23 mouse cellular contexts compared by ENCODE assay signal in genomic region chr3:88255950-88256349, GRCm38 (mm10). TPM values are rescaled to one million over a fixed set of nuclear protein-coding genes. Genes with fewer than 3 reads are reported as not detected.
A peak's percentile ranks its signal among the peaks of the same experiment; 100 is the strongest.
DNase-seq lines count a peak whose midpoint lies in the region; ATAC-seq and TF ChIP-seq lines count a peak whose summit lies in the region.
"Had no signal": no experiment of that assay in that cellular context is flagged by ENCODE, and none has a peak within 500 bp of the region (broad histone marks: within the 10 kb centered on the region; RNA-seq: fewer than 3 reads in every experiment).

No protein-coding gene starts in this region.

- no peaks in the 10 kb centered on the region for H3K4me1 ChIP-seq in forebrain, postnatal 0 days (ENCODE audit: insufficient read depth)
- peaks cover 4% of the 10 kb centered on the region for H3K4me1 ChIP-seq in forebrain, embryonic 11.5 days (replicated peaks; ENCODE audit: control insufficient read depth, insufficient read depth, low read length)
- H3K4me1 ChIP-seq in intestine, embryonic 16.5 days (ENCODE audit: control insufficient read depth, insufficient read depth, low read length), result peaks cover 17% of the 10 kb centered on the region
- H3K4me1 ChIP-seq in stomach, embryonic 15.5 days, result peaks cover 8% of the 10 kb centered on the region
- H3K4me1 ChIP-seq in hindbrain, embryonic 12.5 days, result peaks cover 7% of the 10 kb centered on the region

- no peak overlapping the region for H3K4me2 ChIP-seq in forebrain, postnatal 0 days (ENCODE audit: low read depth)
- no peak overlapping the region for H3K4me2 ChIP-seq in forebrain, embryonic 11.5 days (ENCODE audit: low read depth, low read length, severe bottlenecking)
- H3K4me2 ChIP-seq in intestine, embryonic 16.5 days (ENCODE audit: low read depth, low read length), result no peak overlapping the region
- H3K4me2 ChIP-seq in stomach, embryonic 15.5 days, result no peak overlapping the region
- no peak overlapping the region for H3K4me2 ChIP-seq in hindbrain, embryonic 12.5 days (replicated peaks)

- ATAC-seq in forebrain, postnatal 0 days, result peak; percentile 43
- no peak for ATAC-seq in forebrain, embryonic 11.5 days (replicated peaks; ENCODE audit: low FRiP score)
- peak; percentile 50 for ATAC-seq in intestine, embryonic 16.5 days
- ATAC-seq in stomach, embryonic 15.5 days (ENCODE audit: insufficient read depth, low FRiP score, low read depth), result peak; percentile 61; the same call in 1 of the 2 replicates
- ATAC-seq in hindbrain, embryonic 12.5 days (ENCODE audit: low FRiP score), result no peak
- ATAC-seq: forebrain, embryonic 16.5 days; inflammation-experienced regulatory T-cells, adult 6 months had no signal

- no peaks in the 10 kb centered on the region; the same call in 1 of the 2 replicates for H3K27me3 ChIP-seq in forebrain, postnatal 0 days (ENCODE audit: insufficient read depth, low read length)
- H3K27me3 ChIP-seq in forebrain, embryonic 11.5 days (ENCODE audit: control insufficient read depth, insufficient read depth, low read length), result peaks cover 17% of the 10 kb centered on the region
- peaks cover 13% of the 10 kb centered on the region; the same call in 1 of the 2 replicates for H3K27me3 ChIP-seq in intestine, embryonic 16.5 days (replicated peaks; ENCODE audit: control insufficient read depth, insufficient read depth, low read length)
- H3K27me3 ChIP-seq in stomach, embryonic 15.5 days (replicated peaks), result peaks cover 14% of the 10 kb centered on the region
- H3K27me3 ChIP-seq in hindbrain, embryonic 12.5 days, result peaks cover 58% of the 10 kb centered on the region

- H3K27ac ChIP-seq in forebrain, postnatal 0 days (ENCODE audit: low read depth, low read length), result no peak overlapping the region
- H3K27ac ChIP-seq in forebrain, embryonic 11.5 days (ENCODE audit: low read depth, low read length), result no peak overlapping the region
- H3K27ac ChIP-seq in intestine, embryonic 16.5 days (ENCODE audit: low read length), result no peak overlapping the region
- H3K27ac ChIP-seq in stomach, embryonic 15.5 days, result no peak overlapping the region
- no peak overlapping the region for H3K27ac ChIP-seq in hindbrain, embryonic 12.5 days

- no peak overlapping the region for H3K4me3 ChIP-seq in forebrain, postnatal 0 days (ENCODE audit: low read depth, low read length)
- no peak overlapping the region for H3K4me3 ChIP-seq in forebrain, embryonic 11.5 days (ENCODE audit: low read depth, low read length)
- H3K4me3 ChIP-seq in intestine, embryonic 16.5 days (ENCODE audit: low read length), result no peak overlapping the region
- no peak overlapping the region for H3K4me3 ChIP-seq in stomach, embryonic 15.5 days (replicated peaks)
- H3K4me3 ChIP-seq in hindbrain, embryonic 12.5 days, result no peak overlapping the region

- no peak for DNase-seq in forebrain, postnatal 0 days
- no peak for DNase-seq in forebrain, embryonic 11.5 days (ENCODE audit: low spot score)
- peak; percentile 32 for DNase-seq in kidney, postnatal 10 days
- DNase-seq in kidney, adult 11 months, result no peak
- DNase-seq: adrenal gland, postnatal 10 days; cerebellum, adult 8-10 months; heart, adult 11 months; left cerebral cortex, postnatal 4 days; lung, adult 2 months had no signal

- WGBS in forebrain, postnatal 0 days, result 65% methylated on average over 6 of the region's 6 CpGs
- 84% methylated on average over 6 of the region's 6 CpGs for WGBS in forebrain, embryonic 11.5 days
- 50% methylated on average over 6 of the region's 6 CpGs for WGBS in intestine, embryonic 16.5 days
- WGBS in stomach, embryonic 15.5 days, result 53% methylated on average over 6 of the region's 6 CpGs
- 71% methylated on average over 6 of the region's 6 CpGs for WGBS in hindbrain, embryonic 12.5 days

- no peak overlapping the region for H3K9ac ChIP-seq in forebrain, postnatal 0 days
- H3K9ac ChIP-seq in forebrain, embryonic 11.5 days (ENCODE audit: low read length), result no peak overlapping the region
- no peak overlapping the region for H3K9ac ChIP-seq in intestine, embryonic 16.5 days (ENCODE audit: low read depth, low read length)
- H3K9ac ChIP-seq in stomach, embryonic 15.5 days, result no peak overlapping the region
- H3K9ac ChIP-seq in hindbrain, embryonic 12.5 days, result no peak overlapping the region

- no peaks in the 10 kb centered on the region for H3K9me3 ChIP-seq in forebrain, postnatal 0 days (ENCODE audit: low read length)
- H3K9me3 ChIP-seq in forebrain, embryonic 11.5 days (ENCODE audit: control insufficient read depth, low read length), result no peaks in the 10 kb centered on the region
- H3K9me3 ChIP-seq in intestine, embryonic 16.5 days (ENCODE audit: control insufficient read depth, low read length), result no peaks in the 10 kb centered on the region
- no peaks in the 10 kb centered on the region for H3K9me3 ChIP-seq in stomach, embryonic 15.5 days
- H3K9me3 ChIP-seq in hindbrain, embryonic 12.5 days (replicated peaks), result no peaks in the 10 kb centered on the region

- H3K36me3 ChIP-seq in forebrain, postnatal 0 days (ENCODE audit: insufficient read depth), result no peaks in the 10 kb centered on the region
- no peaks in the 10 kb centered on the region for H3K36me3 ChIP-seq in forebrain, embryonic 11.5 days (ENCODE audit: control insufficient read depth, insufficient read depth, low read length)
- H3K36me3 ChIP-seq in intestine, embryonic 16.5 days (ENCODE audit: control insufficient read depth, insufficient read depth, low read length), result no peaks in the 10 kb centered on the region
- H3K36me3 ChIP-seq in stomach, embryonic 15.5 days, result no peaks in the 10 kb centered on the region
- H3K36me3 ChIP-seq in hindbrain, embryonic 12.5 days, result no peaks in the 10 kb centered on the region

- no peak for TF ChIP-seq CTCF in forebrain, postnatal 0 days (IDR thresholded peaks at IDR 0.05; ENCODE audit: low read depth)

RNA-seq across cellular contexts. Expression of gene Rhbg, which starts 1.4 kb away (rescaled TPM):
- total RNA-seq in forebrain, postnatal 0 days (2014; rRNA removed), result 0.19 TPM in 1 of 2 replicates, not detected in the other
- 0.21 and 0.25 TPM in 2 replicates for polyA plus RNA-seq in forebrain, postnatal 0 days (2015; fragmentation: Nextera tagmentation; extraction: Ambion mirVana)
- polyA plus RNA-seq in forebrain, embryonic 11.5 days (2014; fragmentation: Nextera tagmentation; extraction: Ambion mirVana), result 0.36 TPM in 1 of 2 replicates, not detected in the other
- polyA plus RNA-seq in intestine, embryonic 16.5 days (2015; fragmentation: Nextera tagmentation; extraction: Ambion mirVana), result 0.69 and 1.3 TPM in 2 replicates
- 4.2 and 8.2 TPM in 2 replicates for polyA plus RNA-seq in stomach, embryonic 15.5 days (2015; fragmentation: Nextera tagmentation; extraction: Ambion mirVana)
- 0.23 and 0.25 TPM in 2 replicates for polyA plus RNA-seq in hindbrain, embryonic 12.5 days (2016; fragmentation: Nextera tagmentation; extraction: Ambion mirVana)
- total RNA-seq: common myeloid progenitor, adult 5-6 weeks; gastrocnemius, adult 18-20 months; layer of hippocampus, adult 8-10 months; left cerebral cortex, adult 18-20 months; megakaryocyte-erythroid progenitor cell, adult 5-6 weeks had no signal
- polyA plus RNA-seq: C2C12; forebrain, embryonic 16.5 days; heart, postnatal 0 days; inflammation-experienced regulatory T-cells, adult 6 months had no signal

RNA-seq across cellular contexts. Expression of gene Gm38392, which starts 31.1 kb away (rescaled TPM):
- 0.69 TPM in 1 of 2 replicates, not detected in the other for total RNA-seq in forebrain, postnatal 0 days (2014; rRNA removed)
- 0.16 TPM in 1 of 2 replicates, not detected in the other for polyA plus RNA-seq in forebrain, postnatal 0 days (2015; fragmentation: Nextera tagmentation; extraction: Ambion mirVana)
- 0.16 TPM in 1 of 2 replicates, not detected in the other for polyA plus RNA-seq in forebrain, embryonic 11.5 days (2014; fragmentation: Nextera tagmentation; extraction: Ambion mirVana)
- 0.81 TPM in 1 of 2 replicates, not detected in the other for polyA plus RNA-seq in intestine, embryonic 16.5 days (2015; fragmentation: Nextera tagmentation; extraction: Ambion mirVana)
- polyA plus RNA-seq in stomach, embryonic 15.5 days (2015; fragmentation: Nextera tagmentation; extraction: Ambion mirVana), result 0.35 and 1.4 TPM in 2 replicates
- 0.22 TPM in 1 of 2 replicates, not detected in the other for polyA plus RNA-seq in hindbrain, embryonic 12.5 days (2016; fragmentation: Nextera tagmentation; extraction: Ambion mirVana)
- total RNA-seq: common myeloid progenitor, adult 5-6 weeks; liver, adult 2 months; megakaryocyte-erythroid progenitor cell, adult 5-6 weeks; midbrain, postnatal 0 days had no signal
- polyA plus RNA-seq: C2C12; heart, postnatal 0 days; inflammation-experienced regulatory T-cells, adult 6 months; liver, adult 2 months had no signal

RNA-seq across cellular contexts. Expression of gene Tsacc, which starts 40.8 kb away (rescaled TPM):
- 1.2 and 5.0 TPM in 2 replicates for total RNA-seq in forebrain, postnatal 0 days (2014; rRNA removed)
- polyA plus RNA-seq in forebrain, postnatal 0 days (2015; fragmentation: Nextera tagmentation; extraction: Ambion mirVana), result 11.9 and 12.0 TPM in 2 replicates
- polyA plus RNA-seq in forebrain, embryonic 11.5 days (2014; fragmentation: Nextera tagmentation; extraction: Ambion mirVana), result 10.4 and 12.2 TPM in 2 replicates
- polyA plus RNA-seq in intestine, embryonic 16.5 days (2015; fragmentation: Nextera tagmentation; extraction: Ambion mirVana), result 9.7 and 10.8 TPM in 2 replicates
- 13.4 and 14.0 TPM in 2 replicates for polyA plus RNA-seq in stomach, embryonic 15.5 days (2015; fragmentation: Nextera tagmentation; extraction: Ambion mirVana)
- 10.1 and 11.2 TPM in 2 replicates for polyA plus RNA-seq in hindbrain, embryonic 12.5 days (2016; fragmentation: Nextera tagmentation; extraction: Ambion mirVana)

RNA-seq across cellular contexts. Expression of gene Cct3, which starts 41.0 kb away (rescaled TPM):
- 373 and 393 TPM in 2 replicates for total RNA-seq in forebrain, postnatal 0 days (2014; rRNA removed)
- polyA plus RNA-seq in forebrain, postnatal 0 days (2015; fragmentation: Nextera tagmentation; extraction: Ambion mirVana), result 440 and 452 TPM in 2 replicates
- 725 and 780 TPM in 2 replicates for polyA plus RNA-seq in forebrain, embryonic 11.5 days (2014; fragmentation: Nextera tagmentation; extraction: Ambion mirVana)
- polyA plus RNA-seq in intestine, embryonic 16.5 days (2015; fragmentation: Nextera tagmentation; extraction: Ambion mirVana), result 470 and 510 TPM in 2 replicates
- polyA plus RNA-seq in stomach, embryonic 15.5 days (2015; fragmentation: Nextera tagmentation; extraction: Ambion mirVana), result 451 and 489 TPM in 2 replicates
- 523 and 555 TPM in 2 replicates for polyA plus RNA-seq in hindbrain, embryonic 12.5 days (2016; fragmentation: Nextera tagmentation; extraction: Ambion mirVana)

Comparison
In these comparisons a context has a peak if more than half of its experiments do, and no peak if none do; other contexts are left out.
1. ATAC-seq: peak in forebrain, postnatal 0 days (single experiment), intestine, embryonic 16.5 days (single experiment) and stomach, embryonic 15.5 days (single experiment); none in forebrain, embryonic 11.5 days (single experiment) and hindbrain, embryonic 12.5 days (single experiment).